Mouse (Mus musculus) embryonic facial prominence, embryonic 11.5 days (tissue): ENCODE results near the gene Lrrc14b. TPM values are rescaled to one million over a fixed set of nuclear protein-coding genes. Genes with fewer than 3 reads are reported as not detected.

Experiments
- ATAC-seq: fragments of 200-750 bp; cut with Nextera tagmentation; replicated peaks from 2 replicates; pipeline ENCODE4 v1.8.0; 2017; ENCODE audit warnings: low read depth; ENCODE audit not compliant: insufficient number of reproducible peaks, low FRiP score, low TSS enrichment
- DNase-seq: peaks from one replicate; pipeline ENCODE4 v3.0.0-alpha.2; 2015; ENCODE audit warnings: low spot score
- H3K27ac ChIP-seq: fragments of 300-500 bp; sonication (generic); replicated peaks from 2 replicates; pipeline ENCODE4 v1.5.1; 2014; ENCODE audit warnings: mild to moderate bottlenecking, low read depth, low read length, control low read depth
- H3K27me3 ChIP-seq: fragments of 300-500 bp; sonication (generic); 2 replicates; pipeline ENCODE4 v1.6.1; 2014; ENCODE audit warnings: mild to moderate bottlenecking, low read length, moderate library complexity, mixed read lengths; ENCODE audit not compliant: control insufficient read depth, insufficient read depth
- H3K36me3 ChIP-seq: fragments of 300-500 bp; sonication (generic); replicated peaks from 2 replicates; pipeline ENCODE4 v1.6.1; 2014; ENCODE audit warnings: low read depth, mild to moderate bottlenecking, low read length, moderate library complexity, mixed read lengths; ENCODE audit not compliant: control insufficient read depth, insufficient read depth
- H3K4me1 ChIP-seq: fragments of 300-500 bp; sonication (generic); 2 replicates; pipeline ENCODE4 v1.6.1; 2014; ENCODE audit warnings: low read length, mixed read lengths; ENCODE audit not compliant: control insufficient read depth, insufficient read depth
- H3K4me2 ChIP-seq: fragments of 300-500 bp; sonication (generic); 2 replicates; pipeline ENCODE4 v1.6.1; 2014; ENCODE audit warnings: low read depth, mild to moderate bottlenecking, control low read depth, low read length, moderate library complexity
- H3K4me3 ChIP-seq: fragments of 300-500 bp; sonication (generic); 2 replicates; pipeline ENCODE4 v1.5.1; 2014; ENCODE audit warnings: low read depth, low read length, control low read depth
- H3K9ac ChIP-seq: fragments of 300-500 bp; sonication (generic); replicated peaks from 2 replicates; pipeline ENCODE4 v1.6.1; 2014; ENCODE audit warnings: mild to moderate bottlenecking, control low read depth, low read length
- H3K9me3 ChIP-seq: fragments of 300-500 bp; sonication (generic); replicated peaks from 2 replicates; pipeline ENCODE4 v1.6.1; 2016; ENCODE audit warnings: mild to moderate bottlenecking, low read length, inconsistent platforms, mixed read lengths; ENCODE audit not compliant: control insufficient read depth
- WGBS: fragments of 180-500 bp; shearing (Covaris S2); extraction: QIAGEN DNeasy Blood & Tissue Kit; methylation state at CpG from one replicate; pipeline ENCODE4 v1.1.7; 2014; 5-methylcytosine and 5-hydroxymethylcytosine counted together
- polyA plus RNA-seq: library from polyadenylated mRNA; unstranded; fragments of >200 nt; fragmentation: Nextera tagmentation; extraction: Ambion mirVana; gene quantifications from 2 replicates; pipeline ENCODE4 v1.2.1, GENCODE M21; 2014

The Lrrc14b gene
- polyA plus RNA-seq, 1 experiment from 2014 or later: not detected

DNA sequence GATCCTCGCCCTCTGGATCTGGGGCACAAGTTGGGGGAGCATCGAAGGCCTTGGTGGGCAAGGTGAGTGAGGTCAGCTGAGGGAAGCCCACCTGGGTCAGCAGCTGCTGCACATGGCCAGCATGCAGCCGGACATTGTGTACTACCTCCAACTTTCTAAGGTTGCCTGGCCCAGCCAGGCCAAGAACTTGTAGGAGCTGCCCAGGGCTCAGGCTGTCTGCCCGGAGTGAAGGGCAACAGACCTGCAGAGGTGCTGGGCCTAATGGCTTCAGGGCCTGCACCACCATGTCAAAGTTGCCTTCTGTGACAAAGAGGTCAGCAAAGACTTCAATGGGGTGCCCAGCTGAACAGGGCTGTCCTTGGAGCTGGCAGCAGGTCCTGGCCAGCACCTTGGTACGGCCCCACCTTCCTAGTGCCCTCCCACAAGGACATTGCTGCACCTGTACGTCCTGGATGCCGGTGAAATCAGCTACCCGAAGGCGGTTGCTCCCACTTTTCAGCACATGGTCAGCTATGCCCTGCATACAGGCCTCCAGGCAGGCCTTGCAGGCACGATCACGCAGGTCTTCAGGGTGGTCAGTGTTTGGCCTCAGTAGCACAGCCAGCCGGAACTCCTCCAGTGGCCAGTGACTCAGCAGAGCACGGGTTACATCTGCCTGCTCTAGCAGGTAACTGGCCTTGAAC, 488 bp downstream of the Lrrc14b start:
- H3K4me1 ChIP-seq: no peaks in the 10 kb centered on the region
- no peak overlapping the region for H3K9ac ChIP-seq
- no peak overlapping the region for H3K4me3 ChIP-seq
- WGBS: 87% methylated on average over 13 of the region's 13 CpGs
- no peaks in the 10 kb centered on the region; the same call in 1 of the 2 replicates for H3K36me3 ChIP-seq
- ATAC-seq: peak; percentile 46; the same call in 1 of the 2 replicates
- H3K4me2 ChIP-seq: no peak overlapping the region
- no peak overlapping the region for H3K27ac ChIP-seq
- H3K9me3 ChIP-seq: no peaks in the 10 kb centered on the region
- no peak for DNase-seq
- no peaks in the 10 kb centered on the region for H3K27me3 ChIP-seq

DNA sequence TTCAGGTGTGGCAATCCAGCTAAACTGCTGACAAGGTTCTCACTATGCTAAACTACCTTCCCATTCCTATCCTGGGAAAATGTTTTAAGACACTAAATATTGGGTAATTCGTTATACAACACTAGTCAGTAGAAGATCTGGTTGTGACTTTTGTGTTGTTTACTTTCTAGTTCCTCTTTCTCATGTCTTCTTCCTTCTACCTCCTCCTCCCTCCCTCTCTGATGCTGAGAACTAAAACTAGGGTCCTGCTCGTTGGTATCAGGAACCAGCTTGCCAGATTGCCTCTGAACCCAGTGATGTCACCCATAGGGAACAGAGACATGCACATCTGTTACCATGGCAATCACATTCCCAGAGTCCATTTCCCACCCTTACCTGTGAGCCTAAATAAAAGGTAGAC, 1.6 kb downstream of the Lrrc14b start:
- ATAC-seq: no peak
- Histone ChIP-seq H3K4me3 (no peak overlapping the region), H3K27ac (no peak overlapping the region), H3K27me3 (no peaks in the 10 kb centered on the region), H3K4me2 (no peak overlapping the region), H3K4me1 (no peaks in the 10 kb centered on the region), H3K9ac (no peak overlapping the region), H3K36me3 (no peaks in the 10 kb centered on the region; the same call in 1 of the 2 replicates), H3K9me3 (no peaks in the 10 kb centered on the region)
- 80% methylated on average over 2 of the region's 2 CpGs for whole genome bisulfite sequencing
- DNase-seq: no peak

DNA sequence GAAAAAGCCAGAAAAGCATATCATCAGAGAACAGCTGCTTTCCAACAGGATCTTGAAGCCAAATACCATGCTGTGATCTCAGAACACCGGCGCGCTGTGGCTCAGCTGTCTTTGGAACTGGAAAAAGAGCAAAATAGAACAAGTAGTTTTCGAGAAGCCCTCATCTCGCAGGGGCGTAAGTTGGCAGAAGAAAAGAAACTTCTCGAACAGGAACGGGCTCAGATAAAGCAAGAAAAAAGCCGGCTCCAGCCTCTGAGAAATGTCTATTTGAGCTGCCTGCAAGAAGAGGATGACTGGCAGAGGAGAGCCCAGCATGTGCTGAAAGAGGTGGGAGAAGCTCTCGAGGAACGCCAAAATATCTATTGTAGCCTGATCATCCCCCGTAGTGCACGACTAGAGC, 7.3 kb downstream of the Lrrc14b start:
- H3K27me3 ChIP-seq: no peaks in the 10 kb centered on the region
- no peak overlapping the region for H3K4me3 ChIP-seq
- peaks cover 2% of the 10 kb centered on the region; the same call in 1 of the 2 replicates for H3K36me3 ChIP-seq
- H3K4me2 ChIP-seq: no peak overlapping the region
- no peak overlapping the region for H3K27ac ChIP-seq
- no peaks in the 10 kb centered on the region for H3K4me1 ChIP-seq
- H3K9me3 ChIP-seq: no peaks in the 10 kb centered on the region
- WGBS: 96% methylated on average over 13 of the region's 13 CpGs
- DNase-seq (no peak), ATAC-seq (no peak)
- no peak overlapping the region for H3K9ac ChIP-seq

DNA sequence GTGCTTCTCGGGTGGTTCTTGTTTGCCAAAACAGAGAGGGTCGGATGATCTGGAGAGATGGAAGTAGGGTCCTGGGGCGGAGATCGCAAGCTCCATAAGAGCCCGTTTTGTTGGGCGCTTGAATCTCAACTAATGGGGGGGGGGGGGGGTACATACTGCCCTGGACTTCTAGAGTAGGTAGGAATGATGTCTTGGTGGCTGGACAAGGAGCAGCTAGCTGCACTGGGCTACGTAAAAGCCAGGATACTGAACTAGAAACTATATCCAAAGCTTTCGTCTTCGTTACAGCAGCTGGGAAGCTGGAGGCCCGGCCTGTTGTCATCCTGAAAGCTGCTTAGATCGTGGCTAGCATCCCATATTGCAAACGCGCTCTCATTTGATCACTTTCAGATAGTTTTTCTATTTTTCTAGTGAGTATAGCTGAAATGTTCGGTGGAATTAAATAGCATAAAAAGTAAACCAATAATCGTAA, 13.3 kb downstream of the Lrrc14b start:
- no peaks in the 10 kb centered on the region for H3K27me3 ChIP-seq
- ATAC-seq (no peak; the same call in 1 of the 2 replicates), DNase-seq (no peak)
- no peaks in the 10 kb centered on the region for H3K4me1 ChIP-seq
- peak overlapping the region; percentile 42 for H3K4me2 ChIP-seq
- H3K9ac ChIP-seq: peak overlapping the region; percentile 93
- peak overlapping the region; percentile 75 for H3K4me3 ChIP-seq
- H3K36me3 ChIP-seq: no peaks in the 10 kb centered on the region
- 2% methylated on average over 15 of the region's 15 CpGs for WGBS
- H3K9me3 ChIP-seq: no peaks in the 10 kb centered on the region
- no peak overlapping the region for H3K27ac ChIP-seq

DNA sequence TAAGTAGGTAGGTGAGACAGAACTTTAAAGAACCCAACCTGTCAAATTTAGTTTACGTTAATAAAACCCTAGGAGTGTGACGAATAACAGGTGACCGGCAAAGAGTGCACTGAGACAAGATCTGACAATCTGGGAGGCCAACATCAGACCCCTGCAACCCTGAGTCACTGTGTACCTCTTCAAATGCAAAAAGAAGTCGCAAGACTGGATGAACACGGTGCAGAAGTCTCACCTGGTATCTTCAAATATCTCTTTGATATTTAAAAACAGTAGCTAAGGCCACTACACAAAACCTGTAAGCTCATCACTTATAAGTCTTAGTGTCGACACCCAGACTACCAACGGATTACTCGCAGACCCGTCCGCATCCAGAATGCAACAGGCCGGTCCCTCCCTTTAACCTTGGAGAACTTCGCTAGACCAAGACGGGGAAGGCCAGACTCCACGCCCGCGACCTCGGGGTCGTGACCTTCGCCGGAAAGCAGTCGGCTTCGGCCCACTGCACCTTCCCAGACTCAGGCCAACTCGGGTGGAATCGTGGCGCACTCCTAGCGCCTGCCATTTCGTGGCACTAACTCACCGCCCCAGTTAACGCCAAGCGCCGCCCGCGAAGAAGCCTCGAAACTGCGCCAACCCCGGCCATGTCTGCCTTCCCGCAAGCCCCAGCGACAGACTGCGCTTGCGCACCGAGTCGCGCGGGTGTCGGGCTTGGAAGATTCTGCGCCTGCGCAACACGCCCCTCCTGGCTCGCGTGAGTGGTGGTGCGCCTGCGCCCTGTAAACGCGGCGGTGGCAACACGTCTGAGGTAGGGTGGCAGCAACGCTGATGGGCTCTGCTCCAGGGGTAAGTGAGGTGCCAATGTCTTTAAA, 14.0 kb downstream of the Lrrc14b start, which contains the start of the genes Sdha and Ccdc127:
Sdha (minus strand) TSS at position 715 of the 869 bp plus-strand sequence.
Ccdc127 (plus strand) TSS at position 744 of the 869 bp plus-strand sequence.
- Histone ChIP-seq H3K4me1 (no peaks in the 10 kb centered on the region), H3K9me3 (no peaks in the 10 kb centered on the region), H3K36me3 (no peaks in the 10 kb centered on the region; the same call in 1 of the 2 replicates), H3K9ac (peak within 1 kb of the TSS; percentile 93), H3K4me3 (peak within 1 kb of the TSS; percentile 75), H3K27ac (no peak within 1 kb of the TSS; the same call in 1 of the 2 replicates), H3K4me2 (peak within 1 kb of the TSS; percentile 66), H3K27me3 (no peaks in the 10 kb centered on the region)
- ATAC-seq: peak; percentile 96
- WGBS: 2% methylated on average over 57 of the region's 57 CpGs
- peak; percentile 97 for DNase-seq

DNA sequence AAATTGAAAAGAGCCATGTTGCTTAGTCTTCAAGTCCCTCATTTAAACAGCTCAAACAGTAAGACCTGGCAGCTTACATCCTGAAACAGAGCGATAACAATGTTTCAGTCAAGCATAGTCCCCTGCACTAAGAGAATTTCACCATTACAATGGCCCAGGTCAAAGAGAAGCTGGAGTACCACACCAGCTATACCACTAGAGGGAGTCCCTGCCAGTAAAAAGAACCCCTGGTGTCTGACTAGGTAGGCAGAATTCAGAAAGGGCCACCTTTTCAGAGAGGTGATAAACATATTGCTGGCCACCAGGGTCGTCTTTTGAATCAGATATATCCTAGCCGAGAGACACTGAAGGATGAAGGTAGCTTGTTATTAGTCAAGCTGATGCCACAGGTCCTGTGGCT, 22.8 kb downstream of the Lrrc14b start:
- H3K4me2 ChIP-seq: no peak overlapping the region
- H3K9ac ChIP-seq: no peak overlapping the region
- H3K36me3 ChIP-seq: peaks cover 8% of the 10 kb centered on the region; the same call in 1 of the 2 replicates
- H3K27ac ChIP-seq: no peak overlapping the region
- H3K9me3 ChIP-seq: no peaks in the 10 kb centered on the region
- no peaks in the 10 kb centered on the region for H3K4me1 ChIP-seq
- no peaks in the 10 kb centered on the region for H3K27me3 ChIP-seq
- ATAC-seq (no peak), DNase-seq (peak; percentile 68)
- H3K4me3 ChIP-seq: no peak overlapping the region
- WGBS: 56% methylated on average over 3 of the region's 3 CpGs

DNA sequence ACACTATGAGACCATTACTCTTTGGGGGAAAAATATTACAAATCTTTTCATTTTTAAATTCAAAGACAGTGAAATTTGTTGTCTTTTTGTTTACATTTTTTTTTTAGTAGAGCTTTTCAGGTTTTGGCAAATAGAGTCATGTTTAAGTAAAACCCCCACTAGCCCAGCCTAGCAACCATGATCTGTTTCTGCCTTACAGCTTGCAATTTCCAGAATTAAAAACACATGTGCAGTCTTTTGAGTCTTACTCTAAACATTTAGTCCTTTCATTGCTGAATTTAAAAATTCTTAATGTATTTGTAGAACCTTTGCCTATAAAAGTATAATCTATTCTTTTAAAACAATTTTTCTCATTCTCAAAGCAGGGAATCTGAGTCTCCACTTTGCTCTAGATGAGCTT, 34.5 kb downstream of the Lrrc14b start:
- ATAC-seq: no peak
- no peak overlapping the region for H3K27ac ChIP-seq
- no peaks in the 10 kb centered on the region for H3K27me3 ChIP-seq
- no peaks in the 10 kb centered on the region for H3K4me1 ChIP-seq
- DNase-seq: peak; percentile 61
- H3K9me3 ChIP-seq: no peaks in the 10 kb centered on the region
- H3K36me3 ChIP-seq: peaks cover 2% of the 10 kb centered on the region
- H3K9ac ChIP-seq: no peak overlapping the region
- no peak overlapping the region for H3K4me3 ChIP-seq
- H3K4me2 ChIP-seq: no peak overlapping the region
